Mouse (Mus musculus): ENCODE measurements around the gene Tspyl2. TPM values are rescaled to one million over a fixed set of nuclear protein-coding genes. Genes with fewer than 3 reads are reported as not detected.
A peak's percentile ranks its signal among the peaks of the same experiment; 100 is the strongest.
"Not testable (repeated sequence)": the region's sequence is repeated elsewhere in the genome, so short reads cannot be mapped to it uniquely, and the experiment has no call there.

Tspyl2 gene
- polyA plus RNA-seq, 1 experiment from 2014 or later, result 15.7 TPM

DNA sequence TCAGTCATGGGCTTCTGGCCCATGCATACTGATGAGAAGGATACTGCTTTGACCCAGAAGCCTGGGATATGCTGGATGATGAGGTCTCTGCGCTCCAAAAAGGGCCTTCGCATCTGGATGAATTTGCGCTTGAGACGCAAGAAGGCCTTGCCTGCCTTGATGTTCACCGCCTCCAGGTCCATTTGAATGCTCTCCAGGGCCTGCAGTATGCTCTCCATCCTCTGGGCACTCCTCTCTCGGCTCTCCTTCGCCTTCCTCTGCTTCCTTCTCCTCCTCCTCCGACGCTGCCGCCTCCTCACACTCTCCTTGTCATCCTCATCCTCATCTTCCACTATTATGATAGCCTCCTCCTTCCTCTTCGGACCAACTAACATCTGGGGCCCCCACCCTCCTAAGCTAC lies 729 bp downstream of the Tspyl2 start:
- H3K36me3 ChIP-seq (ENCODE audit: control insufficient read depth, insufficient read depth, low read length), result peaks cover 3% of the 10 kb centered on the region
- ATAC-seq (replicated peaks; ENCODE audit: insufficient number of reproducible peaks, low FRiP score, low TSS enrichment), result no peak
- H3K9me3 ChIP-seq (replicated peaks; ENCODE audit: control insufficient read depth, low read length), result no peaks in the 10 kb centered on the region
- peak overlapping the region; percentile 62 for H3K4me3 ChIP-seq (ENCODE audit: low read depth, low read length)
- peaks cover 31% of the 10 kb centered on the region for H3K27me3 ChIP-seq (ENCODE audit: control insufficient read depth, insufficient read depth, low read length)
- WGBS (ENCODE audit: insufficient replicate concordance), result 23% methylated on average over 11 of the region's 11 CpGs
- 0 out of 2 replicates have a peak, but pooled peaks cover 3% of the 10 kb centered on the region for H3K4me1 ChIP-seq (ENCODE audit: control insufficient read depth, insufficient read depth, low read length)
- peak overlapping the region; percentile 62 for H3K4me2 ChIP-seq
- no peak overlapping the region for H3K27ac ChIP-seq (ENCODE audit: low read depth, low read length)
- peak overlapping the region; percentile 82 for H3K9ac ChIP-seq (ENCODE audit: low read depth, low read length)

DNA sequence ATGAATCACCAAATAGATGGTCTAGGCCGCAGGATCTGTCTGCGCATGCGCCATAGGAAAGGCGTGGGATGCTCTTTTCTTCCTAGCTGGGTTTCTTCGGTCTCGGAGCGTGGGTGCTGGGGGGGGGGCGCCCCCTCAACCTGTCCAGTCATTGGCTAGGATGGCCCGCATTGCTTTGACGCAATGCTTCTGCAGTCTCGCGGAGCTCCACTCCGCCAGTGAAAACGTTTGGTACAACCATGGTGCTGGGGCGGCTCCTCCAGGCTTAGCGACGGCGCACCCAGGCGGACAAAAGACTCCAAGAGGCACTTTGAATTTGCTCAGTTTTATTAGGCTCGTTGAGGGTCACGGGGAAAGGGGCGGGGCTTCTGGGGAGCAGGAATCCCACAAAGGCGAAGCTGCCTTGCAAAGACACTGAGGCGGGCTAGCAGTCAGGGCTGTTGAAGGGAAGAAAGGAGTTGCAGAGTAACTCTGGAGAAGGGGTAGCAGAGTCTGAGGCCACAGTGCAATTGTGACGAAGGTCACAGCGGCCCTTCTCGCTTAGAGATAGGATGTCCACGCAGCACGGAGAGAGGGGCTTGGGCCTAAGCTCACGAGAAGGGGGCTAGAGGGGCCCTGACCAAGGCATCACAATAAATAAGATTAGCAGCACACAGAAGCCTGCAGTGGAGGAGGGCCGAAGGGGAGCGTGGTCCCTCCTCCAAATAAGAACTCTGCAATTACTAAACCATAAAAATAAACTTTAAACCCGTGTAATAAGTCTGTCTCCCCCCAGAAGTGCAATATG lies 5.5 kb downstream of the Tspyl2 start:
- 0 out of 2 replicates have a peak, but pooled peaks cover 3% of the 10 kb centered on the region for H3K4me1 ChIP-seq (ENCODE audit: control insufficient read depth, insufficient read depth, low read length)
- 12% methylated on average over 33 of the region's 33 CpGs for WGBS (ENCODE audit: insufficient replicate concordance)
- peak overlapping the region; percentile 65 for H3K9ac ChIP-seq (ENCODE audit: low read depth, low read length)
- H3K27ac ChIP-seq (ENCODE audit: low read depth, low read length), result peak overlapping the region; percentile 88
- peak overlapping the region; percentile 30 for H3K4me3 ChIP-seq (ENCODE audit: low read depth, low read length)
- peaks cover 19% of the 10 kb centered on the region for H3K27me3 ChIP-seq (ENCODE audit: control insufficient read depth, insufficient read depth, low read length)
- no peaks in the 10 kb centered on the region for H3K9me3 ChIP-seq (replicated peaks; ENCODE audit: control insufficient read depth, low read length)
- peak; percentile 95 for ATAC-seq (replicated peaks; ENCODE audit: insufficient number of reproducible peaks, low FRiP score, low TSS enrichment)
- peak overlapping the region; percentile 65 for H3K4me2 ChIP-seq
- peaks cover 3% of the 10 kb centered on the region for H3K36me3 ChIP-seq (ENCODE audit: control insufficient read depth, insufficient read depth, low read length)

DNA sequence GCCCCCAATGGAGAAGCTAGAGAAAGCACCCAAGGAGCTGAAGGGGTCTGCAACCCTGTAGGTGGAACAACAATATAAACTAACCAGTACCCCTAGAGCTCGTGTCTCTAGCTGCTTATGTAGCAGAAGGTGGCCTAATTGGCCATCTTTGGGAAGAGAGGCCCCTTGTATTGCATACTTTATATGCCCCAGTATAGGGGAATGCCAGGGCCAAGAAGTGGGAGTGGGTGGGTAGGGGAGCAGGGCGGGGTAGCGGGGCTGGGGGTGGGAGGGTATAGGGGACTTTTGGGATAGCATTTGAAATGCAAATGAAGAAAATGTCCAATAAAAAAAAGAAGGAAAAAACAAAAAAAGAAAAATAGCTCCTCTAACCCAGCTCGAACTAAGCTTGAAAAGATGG lies 6.1 kb downstream of the Tspyl2 start:
- not testable (repeated sequence) for H3K9ac ChIP-seq (ENCODE audit: low read depth, low read length); H3K36me3 ChIP-seq (ENCODE audit: control insufficient read depth, insufficient read depth, low read length); H3K9me3 ChIP-seq (replicated peaks; ENCODE audit: control insufficient read depth, low read length); H3K4me1 ChIP-seq (ENCODE audit: control insufficient read depth, insufficient read depth, low read length); H3K27ac ChIP-seq (ENCODE audit: low read depth, low read length)
- Histone ChIP-seq H3K4me3 (ENCODE audit: low read depth, low read length) (peak overlapping the region; percentile 30), H3K27me3 (ENCODE audit: control insufficient read depth, insufficient read depth, low read length) (peaks cover 14% of the 10 kb centered on the region), H3K4me2 (peak overlapping the region; percentile 65)
- 49% methylated on average over 4 of the region's 4 CpGs for WGBS (ENCODE audit: insufficient replicate concordance)
- ATAC-seq (replicated peaks; ENCODE audit: insufficient number of reproducible peaks, low FRiP score, low TSS enrichment), result 0 out of 2 replicates have a peak, but pooled peaks have one; percentile 3

DNA sequence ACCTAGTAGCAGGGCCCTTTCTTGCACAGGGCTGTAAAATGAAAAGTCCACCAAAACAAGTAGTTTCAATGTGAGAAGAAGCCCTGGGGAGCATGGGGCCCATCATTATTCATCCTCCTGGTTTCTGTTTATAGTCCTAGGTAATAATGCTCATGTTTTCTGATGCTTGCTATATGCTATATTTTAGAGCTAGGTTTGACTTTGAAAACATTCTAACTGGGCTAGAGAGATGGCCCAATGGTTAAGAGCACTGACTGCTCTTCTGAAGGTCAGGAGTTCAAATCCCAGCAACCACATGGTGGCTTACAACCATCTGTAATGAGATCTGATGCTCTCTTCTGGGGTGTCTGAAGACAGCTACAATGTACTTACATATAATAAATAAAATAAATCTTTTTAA lies 12.8 kb downstream of the Tspyl2 start:
- H3K4me2 ChIP-seq; H3K4me1 ChIP-seq (ENCODE audit: control insufficient read depth, insufficient read depth, low read length); H3K4me3 ChIP-seq (ENCODE audit: low read depth, low read length); H3K9me3 ChIP-seq (replicated peaks; ENCODE audit: control insufficient read depth, low read length); H3K27ac ChIP-seq (ENCODE audit: low read depth, low read length); H3K27me3 ChIP-seq (ENCODE audit: control insufficient read depth, insufficient read depth, low read length); ATAC-seq (replicated peaks; ENCODE audit: insufficient number of reproducible peaks, low FRiP score, low TSS enrichment); H3K9ac ChIP-seq (ENCODE audit: low read depth, low read length); H3K36me3 ChIP-seq (ENCODE audit: control insufficient read depth, insufficient read depth, low read length): not testable (repeated sequence)

DNA sequence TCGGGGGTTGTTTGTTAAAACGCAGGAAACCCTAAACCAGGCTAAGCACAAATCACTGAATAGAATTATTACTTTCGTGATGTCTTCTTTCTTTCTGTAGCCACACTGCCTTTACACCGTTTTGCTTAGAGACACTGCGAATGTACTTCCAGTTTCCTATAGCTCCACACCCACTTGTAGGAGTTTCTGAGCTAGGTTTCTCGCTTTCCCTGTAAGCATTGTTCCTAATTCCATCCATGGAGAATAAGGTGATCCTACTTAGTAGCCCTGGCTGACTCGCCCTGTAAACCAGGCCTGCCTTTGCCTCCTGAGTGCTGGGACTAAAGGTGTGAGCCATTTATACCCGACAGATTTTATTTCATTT lies 14.6 kb downstream of the Tspyl2 start:
- H3K27ac ChIP-seq (ENCODE audit: low read depth, low read length), result no peak overlapping the region
- ATAC-seq (replicated peaks; ENCODE audit: insufficient number of reproducible peaks, low FRiP score, low TSS enrichment), result no peak
- 0 out of 2 replicates have a peak overlapping the region, but pooled peaks have one; percentile 43 for H3K9ac ChIP-seq (ENCODE audit: low read depth, low read length)
- H3K9me3 ChIP-seq (replicated peaks; ENCODE audit: control insufficient read depth, low read length), result no peaks in the 10 kb centered on the region
- no peaks in the 10 kb centered on the region for H3K36me3 ChIP-seq (ENCODE audit: control insufficient read depth, insufficient read depth, low read length)
- no peaks in the 10 kb centered on the region for H3K4me1 ChIP-seq (ENCODE audit: control insufficient read depth, insufficient read depth, low read length)
- peaks cover 6% of the 10 kb centered on the region for H3K27me3 ChIP-seq (ENCODE audit: control insufficient read depth, insufficient read depth, low read length)
- peak overlapping the region; percentile 66 for H3K4me2 ChIP-seq
- H3K4me3 ChIP-seq (ENCODE audit: low read depth, low read length), result peak overlapping the region; percentile 63
- WGBS (ENCODE audit: insufficient replicate concordance), result 22% methylated on average over 8 of the region's 8 CpGs

DNA sequence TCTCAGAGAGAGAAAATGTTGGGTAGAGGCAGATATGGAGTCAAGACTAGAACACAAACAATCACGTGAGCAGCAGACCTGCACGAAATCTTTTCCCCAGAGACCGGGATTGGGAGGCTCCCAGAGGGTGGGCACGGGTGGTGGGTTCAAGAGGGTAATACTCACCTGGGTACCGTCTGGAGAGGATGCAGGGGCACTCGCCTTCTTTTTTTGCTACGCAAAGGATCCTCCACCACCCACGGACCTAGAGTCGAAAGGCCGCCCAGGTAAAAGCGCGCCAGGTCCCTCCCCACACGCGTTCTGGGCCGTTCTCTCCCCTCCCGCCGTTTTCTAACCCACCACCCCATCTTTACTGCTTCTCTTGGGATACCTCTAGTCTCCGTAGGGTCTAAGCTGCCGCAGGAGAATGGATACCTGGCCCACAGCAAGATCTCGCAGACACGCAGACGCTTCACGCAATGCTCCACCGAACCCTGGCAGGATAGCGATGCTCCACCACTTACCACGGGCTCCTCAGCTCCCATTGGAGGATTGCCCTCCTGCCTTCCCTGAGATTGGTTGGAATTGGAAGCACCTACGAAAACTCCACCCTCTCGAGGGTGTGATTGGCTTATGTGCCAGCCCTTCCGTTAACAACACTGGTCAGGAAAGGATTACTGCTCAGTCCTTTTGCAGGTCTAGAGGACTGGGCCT lies 15.1 kb downstream of the Tspyl2 start, which contains the start of gene Kantr:
Kantr (minus strand) TSS at position 500 of the 693 bp plus-strand sequence.
- Histone ChIP-seq H3K27ac (ENCODE audit: low read depth, low read length) (0 out of 2 replicates have a peak within 1 kb of the TSS, but pooled peaks have one; percentile 22), H3K36me3 (ENCODE audit: control insufficient read depth, insufficient read depth, low read length) (no peaks in the 10 kb centered on the region), H3K9ac (ENCODE audit: low read depth, low read length) (peak within 1 kb of the TSS; percentile 74), H3K27me3 (ENCODE audit: control insufficient read depth, insufficient read depth, low read length) (peaks cover 6% of the 10 kb centered on the region), H3K4me1 (ENCODE audit: control insufficient read depth, insufficient read depth, low read length) (no peaks in the 10 kb centered on the region), H3K9me3 (replicated peaks; ENCODE audit: control insufficient read depth, low read length) (no peaks in the 10 kb centered on the region), H3K4me3 (ENCODE audit: low read depth, low read length) (peak within 1 kb of the TSS; percentile 63), H3K4me2 (peak within 1 kb of the TSS; percentile 66)
- peak; percentile 93 for ATAC-seq (replicated peaks; ENCODE audit: insufficient number of reproducible peaks, low FRiP score, low TSS enrichment)
- 11% methylated on average over 29 of the region's 29 CpGs for WGBS (ENCODE audit: insufficient replicate concordance)

DNA sequence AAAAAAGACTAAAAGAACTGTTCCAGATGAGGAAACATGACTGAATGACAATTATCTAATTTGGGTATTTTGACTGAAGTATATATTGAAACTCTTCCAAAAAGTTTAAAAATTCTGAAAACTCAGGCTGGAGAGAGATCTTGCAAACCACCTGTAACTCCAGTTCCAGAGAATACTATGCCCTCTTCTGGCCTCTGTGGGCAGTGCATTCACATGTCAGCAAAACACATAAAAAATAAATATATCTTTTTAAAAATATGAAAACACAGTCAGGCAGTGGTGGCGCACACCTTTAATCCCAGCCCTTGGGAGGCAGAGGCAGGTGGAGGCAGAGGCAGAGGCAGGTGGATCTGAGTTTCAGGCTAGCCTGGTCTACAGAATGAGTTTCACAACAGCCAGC lies 18.6 kb downstream of the Tspyl2 start:
- 91% methylated on average over 1 of the region's 1 CpGs for WGBS (ENCODE audit: insufficient replicate concordance)
- no peaks in the 10 kb centered on the region for H3K9me3 ChIP-seq (replicated peaks; ENCODE audit: control insufficient read depth, low read length)
- no peak overlapping the region for H3K27ac ChIP-seq (ENCODE audit: low read depth, low read length)
- ATAC-seq (replicated peaks; ENCODE audit: insufficient number of reproducible peaks, low FRiP score, low TSS enrichment), result no peak
- no peak overlapping the region for H3K9ac ChIP-seq (ENCODE audit: low read depth, low read length)
- peaks cover 6% of the 10 kb centered on the region for H3K27me3 ChIP-seq (ENCODE audit: control insufficient read depth, insufficient read depth, low read length)
- H3K36me3 ChIP-seq (ENCODE audit: control insufficient read depth, insufficient read depth, low read length), result no peaks in the 10 kb centered on the region
- H3K4me3 ChIP-seq (ENCODE audit: low read depth, low read length), result no peak overlapping the region
- no peak overlapping the region for H3K4me2 ChIP-seq
- no peaks in the 10 kb centered on the region for H3K4me1 ChIP-seq (ENCODE audit: control insufficient read depth, insufficient read depth, low read length)

DNA sequence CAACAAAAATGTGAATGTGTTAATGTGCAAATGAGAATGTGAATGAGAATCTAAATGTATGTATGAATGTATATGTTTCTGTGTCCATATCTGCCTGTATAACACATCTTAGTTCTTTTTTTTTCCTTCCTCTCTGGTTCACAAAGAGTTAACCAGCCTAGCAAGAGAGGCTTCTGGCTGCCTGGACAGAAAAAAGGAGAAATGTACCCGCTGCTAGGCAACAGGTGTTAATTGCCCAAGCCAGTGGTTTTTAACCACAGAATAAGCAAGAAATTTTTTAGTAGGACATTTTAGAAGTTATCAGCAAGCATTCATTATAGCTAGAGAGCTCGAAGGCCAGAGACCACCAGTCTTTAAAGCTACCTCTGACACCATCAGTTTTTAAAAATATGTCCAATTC lies 19.4 kb downstream of the Tspyl2 start:
- Histone ChIP-seq H3K36me3 (ENCODE audit: control insufficient read depth, insufficient read depth, low read length) (no peaks in the 10 kb centered on the region), H3K9ac (ENCODE audit: low read depth, low read length) (no peak overlapping the region), H3K4me1 (ENCODE audit: control insufficient read depth, insufficient read depth, low read length) (no peaks in the 10 kb centered on the region), H3K27ac (ENCODE audit: low read depth, low read length) (no peak overlapping the region), H3K4me3 (ENCODE audit: low read depth, low read length) (no peak overlapping the region), H3K27me3 (ENCODE audit: control insufficient read depth, insufficient read depth, low read length) (peaks cover 6% of the 10 kb centered on the region), H3K9me3 (replicated peaks; ENCODE audit: control insufficient read depth, low read length) (no peaks in the 10 kb centered on the region), H3K4me2 (no peak overlapping the region)
- 51% methylated on average over 2 of the region's 2 CpGs for WGBS (ENCODE audit: insufficient replicate concordance)
- no peak for ATAC-seq (replicated peaks; ENCODE audit: insufficient number of reproducible peaks, low FRiP score, low TSS enrichment)

Measured in heart, embryonic 11.5 days (tissue).